Mouse (Mus musculus) forebrain, embryonic 10.5 days (tissue): ENCODE measurements around the gene Atg4c. TPM values are rescaled to one million over a fixed set of nuclear protein-coding genes. Genes with fewer than 3 reads are reported as not detected.

Source experiments
- DNase-seq: peaks from one replicate; pipeline ENCODE4 v3.0.0-alpha.2; 2017; ENCODE audit warnings: low spot score; ENCODE audit errors: extremely low spot score
- H3K27ac ChIP-seq: fragments of 300-500 bp; sonication (generic); 2 replicates; pipeline ENCODE4 v1.5.1; 2016; ENCODE audit warnings: mild to moderate bottlenecking
- H3K27me3 ChIP-seq: fragments of 300-500 bp; sonication (generic); 2 replicates; pipeline ENCODE4 v1.6.1; 2016; ENCODE audit warnings: mild to moderate bottlenecking; ENCODE audit not compliant: poor library complexity, severe bottlenecking
- H3K36me3 ChIP-seq: fragments of 300-500 bp; sonication (generic); replicated peaks from 2 replicates; pipeline ENCODE4 v1.6.1; 2016; ENCODE audit warnings: mild to moderate bottlenecking, moderate library complexity
- H3K4me1 ChIP-seq: fragments of 300-500 bp; sonication (generic); 2 replicates; pipeline ENCODE4 v1.6.1; 2016
- H3K4me3 ChIP-seq: fragments of 300-500 bp; sonication (generic); 2 replicates; pipeline ENCODE4 v1.5.1; 2016; ENCODE audit warnings: mild to moderate bottlenecking, moderate library complexity
- H3K9me3 ChIP-seq: fragments of 300-500 bp; sonication (generic); 2 replicates; pipeline ENCODE4 v1.6.1; 2016; ENCODE audit warnings: mild to moderate bottlenecking, moderate library complexity
- WGBS: fragments of 180-500 bp; shearing (Covaris S2); methylation state at CpG from one replicate; pipeline ENCODE4 v1.1.7; 2016; 5-methylcytosine and 5-hydroxymethylcytosine counted together
- polyA plus RNA-seq: library from polyadenylated mRNA; unstranded; fragments of >200 nt; fragmentation: Nextera tagmentation; extraction: Ambion mirVana; gene quantifications from 2 replicates; pipeline ENCODE4 v1.2.1, GENCODE M21; 2016

The Atg4c gene
- polyA plus RNA-seq, 1 experiment from 2014 or later, result 12.6 TPM

- Histone ChIP-seq H3K36me3 (no peaks in the 10 kb centered on the region), H3K27me3 (no peaks in the 10 kb centered on the region), H3K4me1 (peaks cover 15% of the 10 kb centered on the region), H3K9me3 (peaks cover 3% of the 10 kb centered on the region; the same call in 1 of the 2 replicates), H3K4me3 (peak overlapping the region; percentile 77), H3K27ac (no peak overlapping the region)
- no peak for DNase-seq
- 42% methylated on average over 5 of the region's 5 CpGs for WGBS
Measured at GRCm38 (mm10) chr4:99194826-99195225, 1.1 kb downstream of the Atg4c start.

GRCm38 (mm10) chr4:99198721-99199120 lies 5.0 kb downstream of the Atg4c start:
- Histone ChIP-seq H3K36me3 (no peaks in the 10 kb centered on the region), H3K27ac (no peak overlapping the region), H3K4me3 (no peak overlapping the region), H3K4me1 (peaks cover 6% of the 10 kb centered on the region), H3K27me3 (no peaks in the 10 kb centered on the region), H3K9me3 (peaks cover 3% of the 10 kb centered on the region; the same call in 1 of the 2 replicates)
- DNase-seq, result no peak

GRCm38 (mm10) chr4:99199757-99200251 lies 6.1 kb downstream of the Atg4c start:
- 82% methylated on average over 13 of the region's 13 CpGs for WGBS

GRCm38 (mm10) chr4:99200383-99201136 lies 6.8 kb downstream of the Atg4c start:
- Histone ChIP-seq H3K27ac (no peak overlapping the region), H3K4me3 (no peak overlapping the region), H3K4me1 (no peaks in the 10 kb centered on the region), H3K27me3 (no peaks in the 10 kb centered on the region), H3K9me3 (peaks cover 3% of the 10 kb centered on the region; the same call in 1 of the 2 replicates), H3K36me3 (no peaks in the 10 kb centered on the region)
- WGBS, result 94% methylated on average over 7 of the region's 7 CpGs
- DNase-seq, result no peak

More at GRCm38 (mm10) chr4:99199757-99200251, 6.1 kb downstream of the Atg4c start:
- no peaks in the 10 kb centered on the region for H3K36me3 ChIP-seq
- H3K4me3 ChIP-seq, result no peak overlapping the region
- peaks cover 5% of the 10 kb centered on the region for H3K4me1 ChIP-seq
- H3K27ac ChIP-seq, result no peak overlapping the region
- H3K9me3 ChIP-seq, result peaks cover 3% of the 10 kb centered on the region; the same call in 1 of the 2 replicates
- H3K27me3 ChIP-seq, result no peaks in the 10 kb centered on the region
- no peak for DNase-seq

GRCm38 (mm10) chr4:99205773-99206172 lies 12.0 kb downstream of the Atg4c start:
- DNase-seq, result no peak
- H3K9me3 ChIP-seq, result no peaks in the 10 kb centered on the region
- no peak overlapping the region for H3K4me3 ChIP-seq
- no peaks in the 10 kb centered on the region for H3K27me3 ChIP-seq
- no peaks in the 10 kb centered on the region for H3K36me3 ChIP-seq
- WGBS, result 95% methylated on average over 6 of the region's 6 CpGs
- H3K27ac ChIP-seq, result no peak overlapping the region
- H3K4me1 ChIP-seq, result peaks cover 6% of the 10 kb centered on the region

- Histone ChIP-seq H3K9me3 (no peaks in the 10 kb centered on the region), H3K4me1 (peaks cover 6% of the 10 kb centered on the region), H3K27me3 (no peaks in the 10 kb centered on the region), H3K4me3 (no peak overlapping the region), H3K27ac (no peak overlapping the region), H3K36me3 (no peaks in the 10 kb centered on the region)
- DNase-seq, result no peak
- 84% methylated on average over 3 of the region's 3 CpGs for WGBS
Measured at GRCm38 (mm10) chr4:99206356-99206755, 12.6 kb downstream of the Atg4c start.

GRCm38 (mm10) chr4:99210087-99210486 lies 16.4 kb downstream of the Atg4c start:
- H3K4me3 ChIP-seq, result no peak overlapping the region
- WGBS, result 95% methylated on average over 9 of the region's 9 CpGs
- H3K27ac ChIP-seq, result no peak overlapping the region
- H3K27me3 ChIP-seq, result no peaks in the 10 kb centered on the region
- DNase-seq, result no peak
- peaks cover 6% of the 10 kb centered on the region for H3K4me1 ChIP-seq
- no peaks in the 10 kb centered on the region for H3K9me3 ChIP-seq
- peaks cover 6% of the 10 kb centered on the region; the same call in 1 of the 2 replicates for H3K36me3 ChIP-seq

GRCm38 (mm10) chr4:99211606-99212005 lies 17.9 kb downstream of the Atg4c start:
- no peaks in the 10 kb centered on the region for H3K27me3 ChIP-seq
- no peak overlapping the region for H3K4me3 ChIP-seq
- no peak for DNase-seq
- peaks cover 10% of the 10 kb centered on the region for H3K36me3 ChIP-seq
- H3K27ac ChIP-seq, result no peak overlapping the region
- WGBS, result 84% methylated on average over 8 of the region's 8 CpGs
- H3K4me1 ChIP-seq, result peaks cover 6% of the 10 kb centered on the region
- H3K9me3 ChIP-seq, result no peaks in the 10 kb centered on the region

- H3K36me3 ChIP-seq, result peaks cover 10% of the 10 kb centered on the region
- no peaks in the 10 kb centered on the region for H3K9me3 ChIP-seq
- WGBS, result 85% methylated on average over 4 of the region's 4 CpGs
- H3K27ac ChIP-seq, result no peak overlapping the region
- DNase-seq, result no peak
- H3K4me3 ChIP-seq, result no peak overlapping the region
- no peaks in the 10 kb centered on the region for H3K27me3 ChIP-seq
- H3K4me1 ChIP-seq, result peaks cover 4% of the 10 kb centered on the region
Measured at GRCm38 (mm10) chr4:99213123-99213522, 19.4 kb downstream of the Atg4c start.

GRCm38 (mm10) chr4:99222221-99222620 lies 28.5 kb downstream of the Atg4c start:
- WGBS, result 89% methylated on average over 8 of the region's 8 CpGs
- Histone ChIP-seq H3K9me3 (no peaks in the 10 kb centered on the region), H3K27me3 (no peaks in the 10 kb centered on the region), H3K4me1 (0 out of 2 replicates have a peak, but pooled peaks cover 4% of the 10 kb centered on the region), H3K4me3 (no peak overlapping the region), H3K27ac (no peak overlapping the region), H3K36me3 (peaks cover 25% of the 10 kb centered on the region)
- no peak for DNase-seq

GRCm38 (mm10) chr4:99224790-99225189 lies 31.1 kb downstream of the Atg4c start:
- no peaks in the 10 kb centered on the region for H3K27me3 ChIP-seq
- 0 out of 2 replicates have a peak, but pooled peaks cover 4% of the 10 kb centered on the region for H3K4me1 ChIP-seq
- no peaks in the 10 kb centered on the region for H3K9me3 ChIP-seq
- 87% methylated on average over 2 of the region's 2 CpGs for WGBS
- H3K4me3 ChIP-seq, result no peak overlapping the region
- H3K36me3 ChIP-seq, result peaks cover 32% of the 10 kb centered on the region
- no peak for DNase-seq
- no peak overlapping the region for H3K27ac ChIP-seq

- WGBS, result 79% methylated on average over 6 of the region's 6 CpGs
- no peak overlapping the region for H3K27ac ChIP-seq
Measured at GRCm38 (mm10) chr4:99227226-99227625, 33.5 kb downstream of the Atg4c start.

GRCm38 (mm10) chr4:99229371-99229770 lies 35.6 kb downstream of the Atg4c start:
- 93% methylated on average over 8 of the region's 8 CpGs for WGBS
- DNase-seq, result no peak

More at GRCm38 (mm10) chr4:99227226-99227625, 33.5 kb downstream of the Atg4c start:
- Histone ChIP-seq H3K9me3 (no peaks in the 10 kb centered on the region), H3K4me3 (no peak overlapping the region), H3K27me3 (no peaks in the 10 kb centered on the region), H3K36me3 (peaks cover 28% of the 10 kb centered on the region), H3K4me1 (0 out of 2 replicates have a peak, but pooled peaks cover 4% of the 10 kb centered on the region)
- DNase-seq, result no peak

More at GRCm38 (mm10) chr4:99229371-99229770, 35.6 kb downstream of the Atg4c start:
- 0 out of 2 replicates have a peak, but pooled peaks cover 4% of the 10 kb centered on the region for H3K4me1 ChIP-seq
- H3K27ac ChIP-seq, result no peak overlapping the region
- peaks cover 27% of the 10 kb centered on the region for H3K36me3 ChIP-seq
- no peaks in the 10 kb centered on the region for H3K27me3 ChIP-seq
- H3K9me3 ChIP-seq, result peaks cover 1% of the 10 kb centered on the region; the same call in 1 of the 2 replicates
- H3K4me3 ChIP-seq, result no peak overlapping the region
